Mouse (Mus musculus) cerebellum, adult (tissue): Measurements from ENCODE around the gene Chn2.

Source experiments
- ATAC-seq: cut with Nextera tagmentation; 2 replicates; pipeline ENCODE4 v1.9.2; 2017; ENCODE audit warnings: mild to moderate bottlenecking, moderate library complexity, mixed read lengths; ENCODE audit not compliant: insufficient number of reproducible peaks, low FRiP score, low TSS enrichment

Chn2 gene

DNA sequence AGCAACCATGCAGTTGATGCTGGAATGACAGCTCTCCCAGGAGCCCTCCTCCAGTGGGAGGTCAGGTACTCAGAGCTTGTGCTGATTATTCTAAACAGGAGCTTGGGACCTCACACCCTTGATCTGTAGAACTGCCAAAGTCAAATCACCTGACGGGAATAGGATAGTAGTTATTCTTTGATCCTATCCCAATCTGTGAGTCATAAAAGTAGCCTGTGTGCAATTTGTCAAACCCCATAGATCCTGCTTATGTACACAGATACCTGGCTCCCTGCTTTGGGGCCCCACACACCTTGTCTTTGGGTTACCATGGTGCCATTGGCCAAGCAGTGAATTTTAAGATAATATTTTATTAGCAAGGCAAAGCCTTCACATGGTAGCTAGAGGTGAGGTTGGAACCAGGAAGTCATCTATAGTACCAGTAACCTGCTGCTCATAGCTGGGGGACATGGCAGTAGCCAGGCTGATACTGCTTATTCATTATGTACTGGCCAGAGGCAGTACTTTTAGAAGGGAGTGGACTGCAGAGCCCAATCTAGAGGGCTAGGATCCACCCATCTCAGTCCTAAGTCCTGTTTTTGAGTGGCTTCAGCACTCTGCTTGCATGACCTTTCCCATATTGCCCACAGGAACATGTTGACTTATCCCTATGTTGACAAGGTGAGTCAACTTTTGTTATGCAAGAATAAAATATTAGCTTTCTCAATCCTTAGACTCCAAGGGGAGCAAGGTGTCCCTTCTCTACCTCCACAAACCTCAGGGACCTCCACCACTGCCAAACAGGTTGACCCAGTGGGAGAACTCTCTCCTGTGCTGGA lies 139.9 kb downstream of the Chn2 start:
- no peak for ATAC-seq

DNA sequence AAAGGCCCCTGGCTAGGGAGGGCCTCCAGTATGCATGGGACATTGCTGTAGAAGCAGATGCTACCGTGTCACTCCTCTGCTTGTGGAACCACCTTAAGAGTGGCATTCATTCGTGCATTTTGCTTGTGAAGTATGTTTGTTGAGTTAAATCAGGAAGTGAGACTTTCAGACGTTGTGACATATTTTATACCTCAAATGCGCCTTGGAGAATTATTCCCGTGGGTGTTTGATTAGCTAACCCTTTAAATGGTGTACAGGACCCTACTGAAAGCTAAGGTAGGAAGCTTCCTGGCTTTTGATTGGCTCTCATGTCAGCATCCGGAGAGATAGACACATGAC lies 140.5 kb downstream of the Chn2 start:
- no peak for ATAC-seq

GRCm38 (mm10) chr6:54183825-54184578 lies 144.6 kb downstream of the Chn2 start:
- no peak for ATAC-seq

- no peak for ATAC-seq
Observed at GRCm38 (mm10) chr6:54193631-54194305, 154.4 kb downstream of the Chn2 start.

DNA sequence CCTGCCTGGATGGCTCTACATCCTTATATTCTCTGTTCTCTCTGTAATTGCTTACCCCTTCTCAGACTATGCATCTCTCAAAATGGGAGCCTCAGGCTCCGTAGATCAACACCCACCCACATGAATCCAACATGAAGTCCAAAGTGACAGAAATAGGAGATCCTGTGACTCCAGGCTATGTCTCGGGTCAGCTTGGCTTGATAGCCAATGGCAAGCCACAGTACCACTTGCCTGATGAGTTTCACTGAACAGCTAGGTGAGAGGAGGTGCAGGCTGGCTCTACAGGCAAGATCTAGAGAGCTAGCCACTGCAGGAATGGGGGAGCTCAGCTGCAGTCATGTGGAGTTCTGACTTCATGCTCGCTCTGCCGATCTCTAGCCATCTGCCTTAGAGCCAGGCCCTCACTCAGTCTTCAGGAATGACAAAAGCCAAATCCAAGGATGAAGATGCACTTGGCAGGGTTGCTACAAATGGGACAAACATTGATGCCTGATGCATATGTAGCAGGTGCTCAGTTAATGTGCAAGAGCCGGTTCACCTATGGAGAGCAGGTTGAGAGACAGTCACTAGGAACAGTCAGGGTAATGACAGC lies 158.6 kb downstream of the Chn2 start:
- ATAC-seq, result peak; percentile 79

- ATAC-seq, result no peak
Observed at GRCm38 (mm10) chr6:54199516-54199915, 160.2 kb downstream of the Chn2 start.

GRCm38 (mm10) chr6:54200031-54200722 lies 160.8 kb downstream of the Chn2 start:
- no peak for ATAC-seq

DNA sequence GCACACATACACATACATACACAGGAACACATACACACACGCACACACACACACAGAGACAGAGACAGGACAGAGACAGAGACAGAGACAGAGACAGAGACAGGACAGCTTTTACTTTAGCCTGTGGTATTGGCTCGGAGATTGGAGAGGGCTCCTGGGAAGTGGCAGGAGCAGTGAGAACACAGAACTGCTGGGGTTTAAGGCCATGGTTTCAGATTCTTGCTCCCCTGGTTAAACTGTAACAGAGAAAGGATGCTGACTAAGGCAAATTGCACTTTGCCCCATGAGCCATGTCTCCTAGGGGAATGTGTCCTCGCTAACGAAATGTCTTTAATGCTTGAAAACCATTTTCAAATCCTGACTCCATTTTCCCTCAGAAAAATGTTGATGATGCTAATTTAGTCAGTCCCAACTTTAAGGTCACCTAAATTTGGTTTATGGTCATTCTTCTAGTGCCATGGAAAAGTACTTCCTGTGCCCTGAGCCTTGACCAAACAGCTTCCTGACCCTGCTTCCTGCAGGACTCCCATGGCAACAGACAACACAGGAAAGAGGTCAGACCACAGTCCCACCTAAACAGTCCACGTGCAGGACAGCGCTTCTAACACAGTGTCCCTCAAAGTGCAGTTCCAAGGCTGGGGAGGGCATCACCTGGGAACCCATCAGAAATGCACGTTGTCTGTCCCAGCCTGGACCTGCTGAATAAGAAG lies 163.1 kb downstream of the Chn2 start:
- ATAC-seq, result no peak

DNA sequence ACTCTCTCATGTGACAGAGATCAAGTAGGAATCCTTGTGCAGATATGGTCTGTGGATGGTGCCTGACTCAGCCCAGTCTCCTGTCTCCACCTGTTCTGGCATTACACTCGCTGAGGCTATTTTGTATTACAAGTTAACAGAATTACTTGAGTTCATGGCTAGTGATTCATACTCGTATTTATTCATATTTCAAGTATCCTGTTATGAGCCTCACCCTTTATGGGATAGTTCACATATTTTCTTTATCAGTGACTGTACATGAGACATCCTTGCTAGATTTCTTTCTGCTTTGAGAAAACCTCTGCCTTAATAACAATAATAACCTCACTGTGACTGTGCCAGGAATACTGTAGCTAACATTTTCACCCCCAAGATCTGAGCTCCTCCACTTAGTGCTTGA lies 164.0 kb downstream of the Chn2 start:
- ATAC-seq, result no peak

DNA sequence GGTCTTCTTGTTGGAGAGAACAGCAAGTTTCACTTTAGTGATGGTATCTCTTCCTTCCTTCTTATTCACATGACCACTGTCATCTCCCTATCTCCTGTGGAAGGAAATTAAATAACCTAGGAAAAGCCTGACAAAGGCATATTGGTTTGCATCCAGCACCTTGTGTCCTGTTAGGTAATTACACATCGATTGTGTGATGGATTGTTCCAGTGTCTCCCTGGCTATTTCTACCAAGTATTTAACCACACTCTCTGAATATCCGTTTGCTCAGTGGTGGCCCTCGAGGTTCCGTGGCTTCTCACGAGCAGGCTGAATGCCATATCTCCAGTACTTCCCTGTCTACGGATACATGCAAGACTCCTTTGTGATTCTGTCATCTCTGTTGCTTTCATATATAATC lies 164.6 kb downstream of the Chn2 start:
- ATAC-seq, result no peak

- ATAC-seq, result no peak
Observed at GRCm38 (mm10) chr6:54204931-54205330, 165.6 kb downstream of the Chn2 start.

- ATAC-seq, result no peak
Observed at GRCm38 (mm10) chr6:54205471-54205870, 166.1 kb downstream of the Chn2 start.

- ATAC-seq, result no peak
Observed at GRCm38 (mm10) chr6:54206221-54206738, 166.9 kb downstream of the Chn2 start.

GRCm38 (mm10) chr6:54208786-54209185 lies 169.4 kb downstream of the Chn2 start:
- no peak for ATAC-seq

DNA sequence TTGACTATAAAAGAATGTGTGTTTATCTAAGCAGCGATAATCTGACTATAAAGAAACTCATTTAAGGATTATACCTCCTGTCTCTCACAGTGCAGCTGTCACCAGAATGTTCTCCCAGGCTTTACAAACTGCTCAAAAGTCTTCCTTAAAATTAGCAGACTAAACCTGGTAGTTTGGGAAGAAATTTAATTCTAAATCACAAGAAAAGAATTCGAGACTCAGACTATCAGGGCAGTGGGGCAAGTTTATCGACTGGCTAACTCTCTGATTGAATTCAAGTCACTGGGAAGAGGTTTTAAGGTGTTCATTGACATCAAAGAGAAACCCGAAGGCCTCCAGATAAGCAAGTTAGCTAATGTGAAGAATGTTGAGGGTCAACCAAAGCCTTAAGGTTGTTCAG lies 171.6 kb downstream of the Chn2 start:
- ATAC-seq, result no peak

GRCm38 (mm10) chr6:54211939-54212338 lies 172.6 kb downstream of the Chn2 start:
- ATAC-seq, result no peak

DNA sequence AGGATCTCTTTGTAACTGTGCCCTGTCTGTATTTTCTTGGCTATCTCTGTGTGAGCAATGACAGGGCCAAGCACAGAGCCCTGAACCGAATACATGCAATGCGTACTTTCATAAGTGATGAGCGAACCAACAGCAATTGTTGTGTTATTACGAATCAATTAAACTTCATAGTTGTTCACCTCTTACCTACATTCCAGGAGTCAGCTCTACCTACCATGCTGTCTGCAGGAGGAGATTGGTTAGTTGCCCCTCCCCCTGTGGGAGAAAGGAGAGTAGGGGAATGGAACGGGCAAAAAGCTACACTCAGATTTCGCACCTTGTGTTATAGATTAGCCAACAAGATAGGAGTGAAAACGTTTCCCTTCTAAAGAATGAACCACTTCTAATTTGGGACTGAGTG lies 174.4 kb downstream of the Chn2 start:
- ATAC-seq, result no peak

DNA sequence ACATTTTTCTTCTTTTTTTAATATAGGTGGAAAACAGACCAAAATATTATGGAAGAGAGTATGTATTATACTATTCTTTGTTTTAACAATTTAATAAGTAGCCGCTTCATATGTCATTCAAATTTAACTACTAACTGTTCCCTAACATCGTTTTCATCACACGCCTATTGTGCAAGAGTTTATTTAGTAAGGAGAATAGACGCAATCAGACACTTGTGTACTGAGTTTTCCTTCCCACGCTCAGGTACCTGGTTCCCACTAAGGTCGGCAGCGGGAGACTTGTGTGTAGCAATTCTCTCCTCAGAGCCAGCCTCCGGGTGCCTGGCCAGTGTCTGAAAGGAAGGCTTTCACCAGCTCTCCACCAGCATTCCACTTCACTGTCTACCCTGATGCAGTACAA lies 176.3 kb downstream of the Chn2 start:
- no peak for ATAC-seq

- ATAC-seq, result no peak
Observed at GRCm38 (mm10) chr6:54216512-54216911, 177.2 kb downstream of the Chn2 start.

DNA sequence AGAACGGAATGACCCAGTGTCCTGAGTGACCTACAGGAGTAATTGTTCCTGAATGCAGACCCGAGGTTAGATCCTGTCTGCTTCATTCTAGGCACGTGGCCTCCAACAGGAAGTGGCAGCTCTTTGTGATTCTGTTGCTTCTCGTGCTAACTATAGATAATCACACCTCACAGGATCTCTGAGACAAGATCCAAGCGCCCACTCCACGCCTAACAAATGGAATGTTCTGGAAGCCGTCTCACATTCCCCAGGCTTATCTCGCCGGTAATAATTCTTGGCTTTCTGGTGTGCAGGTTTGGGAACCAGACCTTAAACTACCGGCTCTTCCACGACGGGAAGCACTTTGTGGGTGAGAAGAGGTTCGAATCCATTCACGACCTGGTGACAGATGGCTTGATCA lies 180.8 kb downstream of the Chn2 start:
- no peak for ATAC-seq
